Mouse (Mus musculus) left cerebral cortex, postnatal 4 days (tissue): ENCODE data around the gene Mark3. TPM values are rescaled to one million over a fixed set of nuclear protein-coding genes. Genes with fewer than 3 reads are reported as not detected.
A peak's percentile ranks its signal among the peaks of the same experiment; 100 is the strongest.
"Not testable (repeated sequence)": the region's sequence is repeated elsewhere in the genome, so short reads cannot be mapped to it uniquely, and the experiment has no call there.

Experiments used
- DNase-seq: peaks from one replicate; pipeline ENCODE4 v3.0.0-alpha.2; 2022
- intact Hi-C: fragments of 180-260 bp; cut with DNase I; formaldehyde crosslinking; loops from one replicate; pipeline ENCODE4 v1.15.1; 2025
- total RNA-seq, 2 experiments: library from RNA; stranded (reverse); gene quantifications; 2 replicates each; pipeline ENCODE4 v1.2.3; 2021

The Mark3 gene
- total RNA-seq, 2 experiments from 2014 or later: 139 to 141 TPM

GRCm38 (mm10) chr12:111618266-111618665 lies 43.9 kb downstream of the Mark3 start:
- no peak for DNase-seq
- intact Hi-C loops: no loop called here

GRCm38 (mm10) chr12:111648061-111648645 lies 73.8 kb downstream of the Mark3 start:
- intact Hi-C loops: no loop called here

GRCm38 (mm10) chr12:111652953-111653352 lies 78.6 kb downstream of the Mark3 start:
- no peak for DNase-seq
- intact Hi-C loops: no loop called here

More at GRCm38 (mm10) chr12:111648061-111648645, 73.8 kb downstream of the Mark3 start:
- DNase-seq: peak; percentile 74

- DNase-seq: peak; percentile 72
- intact Hi-C loops: no loop called here
Measured at GRCm38 (mm10) chr12:111653434-111653833, 79.1 kb downstream of the Mark3 start.

GRCm38 (mm10) chr12:111655695-111656094 lies 81.4 kb downstream of the Mark3 start:
- intact Hi-C loops: loop anchor here (5.0 kb wide), 1 partner anchor 52 kb away; no protein-coding TSS in a partner anchor
- no peak for DNase-seq

- DNase-seq: no peak
- intact Hi-C loops: loop anchor here (5.0 kb wide), 1 partner anchor 48 kb away; no protein-coding TSS in a partner anchor
Measured at GRCm38 (mm10) chr12:111659331-111659730, 85.0 kb downstream of the Mark3 start.

- DNase-seq: no peak
- intact Hi-C loops: no loop called here
Measured at GRCm38 (mm10) chr12:111660628-111661027, 86.3 kb downstream of the Mark3 start.

GRCm38 (mm10) chr12:111661554-111661953 lies 87.2 kb downstream of the Mark3 start:
- DNase-seq, intact Hi-C loops: not testable (repeated sequence)

- intact Hi-C loops: no loop called here
- DNase-seq: no peak
Measured at GRCm38 (mm10) chr12:111663228-111664143, 89.2 kb downstream of the Mark3 start.

GRCm38 (mm10) chr12:111664144-111664634 lies 89.9 kb downstream of the Mark3 start:
- peak; percentile 46 for DNase-seq
- intact Hi-C loops: no loop called here

GRCm38 (mm10) chr12:111665041-111665880 lies 90.9 kb downstream of the Mark3 start:
- DNase-seq: no peak
- intact Hi-C loops: loop anchor here (5.0 kb wide), 2 partner anchors 37 to 67 kb away; no protein-coding TSS in a partner anchor

GRCm38 (mm10) chr12:111666380-111666779 lies 92.1 kb downstream of the Mark3 start:
- intact Hi-C loops: loop anchor here (5.0 kb wide), 2 partner anchors 36 to 66 kb away; no protein-coding TSS in a partner anchor
- DNase-seq: no peak

- no peak for DNase-seq
- intact Hi-C loops: loop anchor here (5.0 kb wide), 2 partner anchors 35 to 65 kb away; no protein-coding TSS in a partner anchor
Measured at GRCm38 (mm10) chr12:111667421-111667820, 93.1 kb downstream of the Mark3 start.

GRCm38 (mm10) chr12:111668457-111668912 lies 94.2 kb downstream of the Mark3 start:
- intact Hi-C loops: loop anchor here (5.0 kb wide), 2 partner anchors 34 to 64 kb away; no protein-coding TSS in a partner anchor

GRCm38 (mm10) chr12:111669000-111669788 lies 94.9 kb downstream of the Mark3 start:
- intact Hi-C loops: loop anchor here (5.0 kb wide), 2 partner anchors 33 to 63 kb away; no protein-coding TSS in a partner anchor
- DNase-seq: no peak

More at GRCm38 (mm10) chr12:111668457-111668912, 94.2 kb downstream of the Mark3 start:
- DNase-seq: peak; percentile 98

GRCm38 (mm10) chr12:111669961-111670360 lies 95.6 kb downstream of the Mark3 start:
- intact Hi-C loops: loop anchor here (5.0 kb wide), 2 partner anchors 32 to 62 kb away; no protein-coding TSS in a partner anchor
- no peak for DNase-seq

GRCm38 (mm10) chr12:111670371-111670971 lies 96.1 kb downstream of the Mark3 start:
- DNase-seq: peak; percentile 63
- intact Hi-C loops: no loop called here

GRCm38 (mm10) chr12:111670976-111671375 lies 96.7 kb downstream of the Mark3 start:
- intact Hi-C loops: no loop called here
- DNase-seq: no peak

- DNase-seq: peak; percentile 78
- intact Hi-C loops: no loop called here
Measured at GRCm38 (mm10) chr12:111671431-111671902, 97.1 kb downstream of the Mark3 start.
